Mouse (Mus musculus) lung, postnatal 14 days (tissue): ENCODE results near the gene Gtf3c3.

Experiments used
- DNase-seq: peaks from one replicate; pipeline ENCODE4 v3.0.0; 2021

The Gtf3c3 gene

GRCm38 (mm10) chr1:54438340-54439079 is at the start of gene Gtf3c3:
Gtf3c3 (minus strand) TSS chr1:54438971.
- DNase-seq: peak; percentile 80

DNA sequence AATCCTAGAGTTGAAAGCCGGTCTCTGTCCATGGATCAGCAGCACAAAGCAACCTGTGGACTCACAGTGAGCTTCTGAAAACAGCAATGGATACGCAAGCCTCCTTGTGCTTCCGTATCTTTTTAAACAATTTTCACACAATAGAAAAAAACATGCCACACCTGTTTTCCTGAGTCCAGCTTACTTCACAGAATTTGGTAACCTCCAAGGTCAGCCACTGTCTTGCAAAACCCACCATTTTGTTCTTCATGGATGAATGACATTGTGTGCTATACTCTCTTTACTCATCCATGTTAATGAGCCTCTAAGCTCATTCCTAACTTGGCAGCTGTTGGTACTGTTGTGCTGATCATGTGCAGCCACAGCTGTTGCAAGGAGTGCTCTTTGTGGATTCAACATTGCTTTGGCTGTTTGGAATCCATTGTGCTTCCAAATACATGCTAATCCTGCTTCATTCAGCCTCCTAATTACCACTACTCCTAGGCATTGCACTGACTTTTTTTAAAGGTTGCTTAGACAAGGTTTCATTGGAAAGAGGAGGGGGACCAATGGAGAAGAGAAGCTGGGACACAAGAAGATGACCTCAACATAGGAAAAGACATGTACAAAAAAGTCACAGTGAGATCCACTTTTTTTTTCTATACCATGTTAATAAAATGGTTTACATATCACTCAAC is 46.1 kb upstream of the Gtf3c3 start:
- no peak for DNase-seq

GRCm38 (mm10) chr1:54480491-54480890 is 41.7 kb upstream of the Gtf3c3 start:
- no peak for DNase-seq

DNA sequence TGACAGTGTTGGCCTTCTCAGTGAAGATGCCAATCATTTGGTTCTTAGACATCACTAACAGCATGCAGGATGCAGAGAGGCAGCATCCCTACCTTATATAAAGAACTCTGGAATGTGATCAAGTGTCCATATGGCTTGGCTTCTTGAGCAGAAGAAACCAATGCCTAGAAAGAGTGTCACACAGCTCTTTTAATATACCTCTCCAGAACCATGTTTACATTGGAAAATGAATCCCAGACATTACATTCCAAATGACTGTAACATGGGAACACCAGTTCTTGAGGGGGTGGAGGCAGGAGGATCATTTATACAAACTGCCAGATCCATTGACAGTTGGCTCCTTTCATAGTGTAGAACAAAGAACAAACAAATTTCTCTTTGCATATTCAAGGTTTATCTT is 29.9 kb upstream of the Gtf3c3 start:
- DNase-seq: no peak

- DNase-seq: no peak
Measured at GRCm38 (mm10) chr1:54467366-54467765, 28.6 kb upstream of the Gtf3c3 start.

- no peak for DNase-seq
Measured at GRCm38 (mm10) chr1:54452116-54452515, 13.3 kb upstream of the Gtf3c3 start.

DNA sequence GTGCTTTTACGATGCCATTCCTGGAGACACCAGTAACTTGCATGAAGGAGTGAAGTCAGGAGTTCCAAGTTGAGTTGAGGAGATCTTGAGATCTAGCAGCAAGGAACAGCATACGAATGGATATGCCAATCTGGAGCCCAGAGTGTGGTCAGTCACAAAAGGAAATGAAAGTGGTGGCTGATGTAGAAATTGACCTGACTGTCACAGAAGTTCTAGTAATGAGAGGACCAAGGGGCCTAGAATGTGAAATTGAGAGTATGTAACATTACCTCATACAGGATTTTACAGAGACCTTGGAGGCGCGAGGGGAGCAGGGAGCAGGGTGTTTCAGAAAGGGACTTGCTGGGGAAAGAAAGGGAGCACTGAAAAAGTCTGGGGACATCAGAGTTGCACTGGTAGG is 10.1 kb upstream of the Gtf3c3 start:
- no peak for DNase-seq

DNA sequence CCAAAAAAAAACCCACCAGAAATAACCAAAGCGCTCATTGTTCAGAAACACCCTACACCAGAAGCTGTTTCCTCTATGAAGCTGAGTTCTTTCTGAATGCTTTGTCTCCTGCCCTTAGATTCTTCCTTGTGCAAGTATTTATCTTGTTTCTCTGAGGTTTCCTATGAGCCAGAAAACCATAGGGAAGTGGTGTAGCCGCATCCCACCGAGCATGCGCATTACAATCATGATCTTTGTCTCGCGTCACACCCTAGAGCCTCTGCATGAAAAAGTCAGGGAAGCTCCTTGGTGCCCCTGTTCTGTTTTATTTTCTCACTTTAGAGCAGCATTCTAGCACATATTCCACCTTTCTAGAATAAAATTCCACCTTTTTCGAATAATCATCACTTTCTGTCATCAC is 4.9 kb upstream of the Gtf3c3 start:
- no peak for DNase-seq

GRCm38 (mm10) chr1:54439080-54439476 is 307 bp upstream of the Gtf3c3 start:
- no peak for DNase-seq

DNA sequence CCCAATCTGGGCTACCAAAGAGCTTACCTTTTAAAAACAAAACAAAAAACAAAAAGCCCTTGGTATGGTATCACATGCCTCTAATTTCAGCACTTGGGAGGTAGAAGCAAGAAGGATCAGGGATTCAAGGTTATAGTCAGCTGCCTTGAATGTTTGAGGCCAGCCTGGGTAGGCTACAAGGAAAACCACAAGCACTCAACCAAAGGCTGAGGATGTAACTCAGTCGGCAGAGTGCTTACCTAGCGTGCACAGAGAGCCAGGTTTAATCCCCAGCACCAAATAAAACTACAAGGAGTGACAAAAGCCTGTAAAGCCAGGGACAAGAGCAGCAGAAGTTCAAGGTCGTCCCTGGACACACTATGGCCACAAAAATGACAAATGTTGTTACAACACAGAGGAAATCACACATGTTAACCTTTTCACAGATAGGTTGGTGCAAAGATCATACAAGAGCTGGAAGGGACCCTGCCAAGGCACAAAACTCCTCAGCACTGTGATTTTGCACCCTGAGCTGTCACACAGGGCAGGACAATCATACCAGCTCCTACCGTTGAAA is 16.5 kb downstream of the Gtf3c3 start:
- DNase-seq: no peak

GRCm38 (mm10) chr1:54421670-54422069 is 17.1 kb downstream of the Gtf3c3 start:
- DNase-seq: no peak

DNA sequence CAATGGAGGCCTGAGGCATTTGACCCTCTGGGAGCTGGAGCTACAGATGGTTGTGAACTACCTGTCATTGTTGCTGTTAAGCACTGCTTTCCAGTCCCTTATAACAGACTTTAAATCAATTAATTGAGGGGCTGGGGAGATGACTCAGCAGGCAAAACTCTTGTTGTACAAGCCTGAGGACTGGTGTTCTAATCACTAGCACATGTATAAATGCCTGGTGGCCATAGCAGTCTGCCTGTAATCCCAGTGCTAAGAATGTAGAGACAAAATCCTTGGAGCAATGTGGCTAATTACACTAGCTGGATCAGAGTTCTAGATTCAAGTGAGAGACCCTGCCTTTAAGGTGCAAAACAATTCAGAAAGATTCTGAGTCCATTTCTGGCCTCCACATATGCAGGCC is 36.0 kb downstream of the Gtf3c3 start:
- no peak for DNase-seq

GRCm38 (mm10) chr1:54384221-54384620 is 54.5 kb downstream of the Gtf3c3 start:
- DNase-seq: no peak

GRCm38 (mm10) chr1:54380978-54381914 is 57.5 kb downstream of the Gtf3c3 start:
- DNase-seq: peak; percentile 77

DNA sequence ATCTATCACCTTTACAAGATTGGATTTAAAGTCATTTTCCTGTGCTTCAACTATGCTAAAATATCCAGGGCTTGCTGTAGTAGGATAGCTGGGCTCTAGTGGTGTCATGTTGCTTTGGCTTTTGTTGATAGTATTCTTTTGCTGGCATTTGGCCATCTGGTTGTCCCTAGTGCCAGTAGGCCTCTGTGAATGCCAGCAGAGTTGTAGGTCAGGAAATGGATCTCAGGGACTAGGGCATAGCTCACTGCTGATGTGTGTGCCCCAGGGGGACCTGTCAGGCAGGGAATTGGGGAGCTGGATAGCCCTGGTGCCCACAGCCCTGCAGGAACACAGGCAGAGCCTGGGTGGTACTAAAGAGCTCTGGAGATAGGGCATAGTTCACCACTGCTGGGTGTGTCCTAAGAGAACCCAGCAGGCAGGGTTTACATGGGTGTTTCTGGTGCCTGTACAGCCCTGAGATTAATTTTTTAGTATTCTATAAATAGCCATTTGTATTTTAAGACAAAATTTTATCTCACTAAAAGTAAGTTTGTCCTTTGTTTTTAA is 61.2 kb downstream of the Gtf3c3 start:
- peak; percentile 7 for DNase-seq

- no peak for DNase-seq
Measured at GRCm38 (mm10) chr1:54356566-54356965, 82.2 kb downstream of the Gtf3c3 start.

DNA sequence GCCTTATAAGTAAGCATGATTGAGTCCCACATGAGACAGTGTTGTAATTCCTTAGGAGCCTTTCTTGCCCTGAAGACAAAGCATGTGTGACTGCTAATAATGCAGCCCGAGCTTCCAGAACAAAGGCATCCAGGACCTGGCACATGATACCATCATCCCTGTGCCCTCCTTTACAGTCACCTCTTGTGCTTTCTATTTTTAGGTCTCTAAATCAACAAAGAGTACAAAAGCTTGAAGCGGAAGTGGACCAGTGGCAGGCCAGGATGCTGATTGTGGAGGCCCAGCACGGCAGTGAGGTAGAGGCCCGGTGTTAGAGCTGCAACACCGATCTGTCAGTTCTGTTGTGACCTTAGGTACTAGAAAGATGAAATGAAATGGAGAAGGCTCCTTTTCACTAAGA is 83.3 kb downstream of the Gtf3c3 start:
- DNase-seq: no peak

DNA sequence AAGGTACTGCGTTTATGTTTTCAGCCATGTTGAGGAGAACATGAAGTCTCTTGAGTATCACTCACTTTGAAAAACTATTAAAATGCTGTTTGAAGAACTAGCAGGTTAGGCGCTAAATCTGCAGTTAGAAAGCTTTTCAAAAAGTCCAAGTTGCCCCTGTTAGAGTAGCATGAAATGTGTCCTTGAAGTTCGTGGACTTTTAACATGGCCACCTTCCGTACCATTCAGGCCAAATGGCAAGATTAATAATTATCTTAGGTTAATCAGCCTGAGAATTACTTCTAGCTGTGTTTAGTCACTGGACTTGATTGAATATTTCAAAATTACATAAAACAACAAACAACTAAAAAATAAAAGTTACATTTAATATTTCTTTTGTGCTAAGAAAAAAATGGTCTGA is 84.0 kb downstream of the Gtf3c3 start:
- DNase-seq: no peak
